Mouse (Mus musculus): ENCODE results near the gene Pramef20.

GRCm38 (mm10) chr4:144404456-144405086 lies 26.8 kb upstream of the Pramef20 start:
- no peak for TF ChIP-seq CTCF (conservative IDR thresholded peaks at IDR 0.05; ENCODE audit: insufficient read depth, insufficient read length, low read depth, low read length)
- TF ChIP-seq POLR2A (IDR thresholded peaks at IDR 0.05; ENCODE audit: low read depth, low read length): no peak

Data from kidney, adult 2 months (tissue).